Mouse (Mus musculus) retina, adult 2 months (tissue): ENCODE data around the gene Olfr1364.
A peak's percentile ranks its signal among the peaks of the same experiment; 100 is the strongest.

Experiments
- DNase-seq: peaks from one replicate; pipeline ENCODE4 v3.0.0-alpha.2; 2012; ENCODE audit warnings: low read depth, low spot score

Gene Olfr1364

GRCm38 (mm10) chr13:21581659-21582058, at the start of gene Olfr1364:
Gene Olfr1364 (minus strand): TSS chr13:21581759.
- DNase-seq: no peak

GRCm38 (mm10) chr13:21613922-21614321, 32.4 kb upstream of the Olfr1364 start, which contains the start of gene Olfr1362:
Gene Olfr1362 (minus strand): TSS chr13:21614022.
- no peak for DNase-seq

- no peak for DNase-seq
These were observed 10.1 kb upstream of the Olfr1364 start for GRCm38 (mm10) chr13:21591618-21592017.

- no peak for DNase-seq
These were observed 21.8 kb downstream of the Olfr1364 start, which contains the start of gene Olfr1535 for GRCm38 (mm10) chr13:21559793-21560192. Gene Olfr1535 (minus strand): TSS chr13:21559893.

- no peak for DNase-seq
These were observed 31.0 kb downstream of the Olfr1364 start for GRCm38 (mm10) chr13:21550416-21551110.

DNA sequence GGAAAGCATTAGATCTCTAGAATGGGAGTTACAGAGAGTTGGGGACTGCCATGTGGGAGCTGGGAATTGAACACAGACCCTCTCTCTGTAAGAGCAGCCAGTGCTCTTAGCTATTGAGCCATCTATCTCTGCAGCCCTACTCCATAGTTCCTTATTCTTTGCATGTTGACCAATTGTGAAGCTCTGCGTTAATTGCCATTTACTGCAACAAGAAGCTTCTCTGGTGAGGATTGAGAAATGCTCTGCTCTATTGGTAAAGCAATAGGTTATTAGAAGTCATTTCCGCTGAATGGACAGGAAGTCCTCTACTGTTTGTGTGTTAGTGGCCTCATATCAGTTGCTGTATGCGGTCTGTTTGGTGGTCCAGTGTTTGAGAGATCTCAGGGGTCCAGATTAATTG, 32.1 kb downstream of the Olfr1364 start:
- no peak for DNase-seq

DNA sequence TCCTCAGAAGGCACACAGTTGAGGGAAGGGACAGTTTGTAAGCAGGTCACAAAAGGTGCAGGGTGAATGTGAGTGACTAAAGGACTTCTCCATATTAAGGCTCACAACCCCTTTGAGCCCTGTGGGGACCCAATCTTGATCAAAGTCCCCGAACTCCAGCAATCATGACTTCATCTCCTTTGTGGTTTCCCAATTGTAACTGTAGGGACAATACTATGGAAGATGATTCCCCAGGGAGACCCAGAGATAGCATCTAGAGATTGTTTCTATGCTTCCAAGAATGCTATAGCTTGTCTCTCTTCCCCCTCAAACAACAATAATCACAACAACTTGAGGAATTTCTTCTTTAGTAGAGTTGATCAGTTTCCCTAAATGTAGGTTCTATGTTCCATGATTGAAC, 38.9 kb downstream of the Olfr1364 start, which contains the start of gene Olfr1366:
Gene Olfr1366, minus strand, starts transcription at position 101 of the 400 bp plus-strand sequence.
- no peak for DNase-seq

DNA sequence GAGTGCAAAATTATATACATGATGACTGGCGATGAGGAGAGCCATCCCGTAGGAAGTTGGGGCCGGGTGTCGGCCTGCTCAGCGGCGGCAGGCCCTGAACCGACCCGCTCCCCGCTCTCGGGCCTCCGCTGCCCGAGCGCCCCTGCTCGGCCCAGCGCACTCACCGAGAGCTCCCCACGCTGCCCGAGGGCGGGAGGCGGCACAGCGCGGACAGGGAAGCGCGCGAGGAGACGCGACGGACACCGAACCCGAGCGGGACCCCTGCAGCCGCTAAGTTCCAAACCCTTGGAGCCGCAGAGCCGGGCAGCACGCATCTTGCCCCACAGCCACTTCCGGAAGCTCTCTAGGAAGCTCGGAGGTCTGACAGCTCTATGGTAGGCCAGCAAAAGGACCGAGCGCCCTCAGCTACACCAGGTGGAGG, 50.8 kb downstream of the Olfr1364 start, which contains the start of gene Zkscan8:
Gene Zkscan8, minus strand, starts transcription at position 340 of the 421 bp plus-strand sequence.
- DNase-seq: peak; percentile 83

GRCm38 (mm10) chr13:21530136-21530535, 51.4 kb downstream of the Olfr1364 start:
- no peak for DNase-seq
